Mouse (Mus musculus): ENCODE results near the gene Gm43552. TPM values are rescaled to one million over a fixed set of nuclear protein-coding genes. Genes with fewer than 3 reads are reported as not detected.

Gene Gm43552
- polyA plus RNA-seq, 2 experiments, result not detected

GRCm38 (mm10) chr5:65475806-65476205 lies 16.8 kb downstream of the Gm43552 start:
- peaks cover 2% of the 10 kb centered on the region; the same call in 1 of the 2 replicates for H3K36me3 ChIP-seq (ENCODE audit: control insufficient read depth, insufficient read depth, low read length)
- 73% methylated on average over 2 of the region's 2 CpGs for WGBS
- ATAC-seq (ENCODE audit: low FRiP score, low read depth), result no peak
- H3K4me3 ChIP-seq (replicated peaks; ENCODE audit: low read length), result no peak overlapping the region
- no peak overlapping the region for H3K9ac ChIP-seq (ENCODE audit: low read depth, low read length, severe bottlenecking)
- no peak for TF ChIP-seq POLR2A (IDR thresholded peaks at IDR 0.05; ENCODE audit: borderline replicate concordance, extremely low read depth, insufficient read depth, insufficient read length)
- H3K27me3 ChIP-seq (ENCODE audit: control insufficient read depth, insufficient read depth, low read length), result no peaks in the 10 kb centered on the region
- no peak overlapping the region for H3K4me2 ChIP-seq (replicated peaks; ENCODE audit: low read depth, low read length, severe bottlenecking)
- H3K4me1 ChIP-seq (ENCODE audit: control insufficient read depth, insufficient read depth, low read length), result no peaks in the 10 kb centered on the region
- H3K9me3 ChIP-seq (ENCODE audit: control insufficient read depth, low read length), result no peaks in the 10 kb centered on the region
- H3K27ac ChIP-seq (replicated peaks; ENCODE audit: low read depth, low read length), result no peak overlapping the region
- no peak for DNase-seq (ENCODE audit: low spot score)

- no peak overlapping the region for H3K27ac ChIP-seq (replicated peaks; ENCODE audit: low read depth, low read length)
- WGBS, result 81% methylated on average over 6 of the region's 6 CpGs
- H3K9ac ChIP-seq (ENCODE audit: low read depth, low read length, severe bottlenecking), result no peak overlapping the region
- ATAC-seq (ENCODE audit: low FRiP score, low read depth) (no peak), DNase-seq (ENCODE audit: low spot score) (no peak)
- H3K4me1 ChIP-seq (ENCODE audit: control insufficient read depth, insufficient read depth, low read length), result no peaks in the 10 kb centered on the region
- H3K27me3 ChIP-seq (ENCODE audit: control insufficient read depth, insufficient read depth, low read length), result no peaks in the 10 kb centered on the region
- H3K36me3 ChIP-seq (ENCODE audit: control insufficient read depth, insufficient read depth, low read length), result peaks cover 33% of the 10 kb centered on the region
- no peak for TF ChIP-seq POLR2A (IDR thresholded peaks at IDR 0.05; ENCODE audit: borderline replicate concordance, extremely low read depth, insufficient read depth, insufficient read length)
- H3K4me3 ChIP-seq (replicated peaks; ENCODE audit: low read length), result no peak overlapping the region
- no peak overlapping the region for H3K4me2 ChIP-seq (replicated peaks; ENCODE audit: low read depth, low read length, severe bottlenecking)
- H3K9me3 ChIP-seq (ENCODE audit: control insufficient read depth, low read length), result no peaks in the 10 kb centered on the region
Measured at GRCm38 (mm10) chr5:65469766-65470165, 22.9 kb downstream of the Gm43552 start.

- Histone ChIP-seq H3K4me3 (replicated peaks; ENCODE audit: low read length) (no peak overlapping the region), H3K9ac (ENCODE audit: low read depth, low read length, severe bottlenecking) (no peak overlapping the region), H3K27me3 (ENCODE audit: control insufficient read depth, insufficient read depth, low read length) (no peaks in the 10 kb centered on the region), H3K36me3 (ENCODE audit: control insufficient read depth, insufficient read depth, low read length) (peaks cover 35% of the 10 kb centered on the region), H3K9me3 (ENCODE audit: control insufficient read depth, low read length) (no peaks in the 10 kb centered on the region), H3K4me1 (ENCODE audit: control insufficient read depth, insufficient read depth, low read length) (no peaks in the 10 kb centered on the region), H3K4me2 (replicated peaks; ENCODE audit: low read depth, low read length, severe bottlenecking) (no peak overlapping the region), H3K27ac (replicated peaks; ENCODE audit: low read depth, low read length) (no peak overlapping the region)
- WGBS, result 64% methylated on average over 3 of the region's 3 CpGs
- DNase-seq (ENCODE audit: low spot score), result no peak
- no peak for TF ChIP-seq POLR2A (IDR thresholded peaks at IDR 0.05; ENCODE audit: borderline replicate concordance, extremely low read depth, insufficient read depth, insufficient read length)
- ATAC-seq (ENCODE audit: low FRiP score, low read depth), result no peak
Measured at GRCm38 (mm10) chr5:65466911-65467310, 25.7 kb downstream of the Gm43552 start.

GRCm38 (mm10) chr5:65460361-65460760 lies 32.3 kb downstream of the Gm43552 start:
- Histone ChIP-seq H3K4me1 (ENCODE audit: control insufficient read depth, insufficient read depth, low read length) (peaks cover 18% of the 10 kb centered on the region), H3K4me3 (replicated peaks; ENCODE audit: low read length) (no peak overlapping the region), H3K27me3 (ENCODE audit: control insufficient read depth, insufficient read depth, low read length) (no peaks in the 10 kb centered on the region), H3K9ac (ENCODE audit: low read depth, low read length, severe bottlenecking) (no peak overlapping the region), H3K27ac (replicated peaks; ENCODE audit: low read depth, low read length) (no peak overlapping the region), H3K36me3 (ENCODE audit: control insufficient read depth, insufficient read depth, low read length) (peaks cover 14% of the 10 kb centered on the region), H3K4me2 (replicated peaks; ENCODE audit: low read depth, low read length, severe bottlenecking) (no peak overlapping the region), H3K9me3 (ENCODE audit: control insufficient read depth, low read length) (no peaks in the 10 kb centered on the region)
- DNase-seq (ENCODE audit: low spot score) (no peak), ATAC-seq (ENCODE audit: low FRiP score, low read depth) (no peak)
- WGBS, result 89% methylated on average over 14 of the region's 14 CpGs
- no peak for TF ChIP-seq POLR2A (IDR thresholded peaks at IDR 0.05; ENCODE audit: borderline replicate concordance, extremely low read depth, insufficient read depth, insufficient read length)

- Histone ChIP-seq H3K9me3 (ENCODE audit: control insufficient read depth, low read length) (no peaks in the 10 kb centered on the region), H3K36me3 (ENCODE audit: control insufficient read depth, insufficient read depth, low read length) (peaks cover 10% of the 10 kb centered on the region), H3K4me1 (ENCODE audit: control insufficient read depth, insufficient read depth, low read length) (peaks cover 18% of the 10 kb centered on the region), H3K27ac (replicated peaks; ENCODE audit: low read depth, low read length) (no peak overlapping the region), H3K9ac (ENCODE audit: low read depth, low read length, severe bottlenecking) (no peak overlapping the region), H3K27me3 (ENCODE audit: control insufficient read depth, insufficient read depth, low read length) (no peaks in the 10 kb centered on the region), H3K4me3 (replicated peaks; ENCODE audit: low read length) (no peak overlapping the region), H3K4me2 (replicated peaks; ENCODE audit: low read depth, low read length, severe bottlenecking) (no peak overlapping the region)
- no peak for TF ChIP-seq POLR2A (IDR thresholded peaks at IDR 0.05; ENCODE audit: borderline replicate concordance, extremely low read depth, insufficient read depth, insufficient read length)
- 93% methylated on average over 3 of the region's 3 CpGs for WGBS
- DNase-seq (ENCODE audit: low spot score) (no peak), ATAC-seq (ENCODE audit: low FRiP score, low read depth) (no peak)
Measured at GRCm38 (mm10) chr5:65459454-65459853, 33.2 kb downstream of the Gm43552 start.

- no peaks in the 10 kb centered on the region for H3K27me3 ChIP-seq (ENCODE audit: control insufficient read depth, insufficient read depth, low read length)
- peak overlapping the region; percentile 88 for H3K27ac ChIP-seq (replicated peaks; ENCODE audit: low read depth, low read length)
- H3K4me3 ChIP-seq (replicated peaks; ENCODE audit: low read length), result no peak overlapping the region
- H3K4me1 ChIP-seq (ENCODE audit: control insufficient read depth, insufficient read depth, low read length), result peaks cover 18% of the 10 kb centered on the region
- ATAC-seq (ENCODE audit: low FRiP score, low read depth), result no peak
- peaks cover 9% of the 10 kb centered on the region for H3K36me3 ChIP-seq (ENCODE audit: control insufficient read depth, insufficient read depth, low read length)
- H3K9me3 ChIP-seq (ENCODE audit: control insufficient read depth, low read length), result no peaks in the 10 kb centered on the region
- WGBS, result 45% methylated on average over 5 of the region's 5 CpGs
- no peak for DNase-seq (ENCODE audit: low spot score)
- 0 out of 2 replicates have a peak overlapping the region, but pooled peaks have one; percentile 28 for H3K9ac ChIP-seq (ENCODE audit: low read depth, low read length, severe bottlenecking)
- no peak overlapping the region for H3K4me2 ChIP-seq (replicated peaks; ENCODE audit: low read depth, low read length, severe bottlenecking)
- TF ChIP-seq POLR2A (IDR thresholded peaks at IDR 0.05; ENCODE audit: borderline replicate concordance, extremely low read depth, insufficient read depth, insufficient read length), result no peak
Measured at GRCm38 (mm10) chr5:65457846-65458245, 34.8 kb downstream of the Gm43552 start.
